Mouse (Mus musculus) stomach, adult 2 months (tissue): Measurements from ENCODE around the gene Topors. TPM values are rescaled to one million over a fixed set of nuclear protein-coding genes. Genes with fewer than 3 reads are reported as not detected.

Experiments used
- polyA plus RNA-seq: library from polyadenylated mRNA; depleted of rRNA; stranded (reverse); fragments of >200 nt; gene quantifications from 2 replicates; pipeline ENCODE4 v1.2.3, GENCODE M21; 2012; rRNA removed

Topors gene
- polyA plus RNA-seq = 1.1 and 1.2 TPM in 2 replicates

GRCm38 (mm10) chr4:40269430-40270032 lies at the start of gene Topors, which contains the start of gene Smim27:
Topors (minus strand) TSS chr4:40269850.
Smim27 (plus strand) TSS chr4:40269579.

GRCm38 (mm10) chr4:40279276-40279900 lies 9.7 kb upstream of the Topors start, which contains the start of gene Ndufb6:
Ndufb6 (minus strand) TSS chr4:40279421.

GRCm38 (mm10) chr4:40239409-40240271 lies 30.0 kb downstream of the Topors start, which contains the start of gene Ddx58:
Ddx58 (minus strand) TSS chr4:40239828.

Other genes starting within 250 kb of the Topors start
- gene Aco1, start 126.8 kb downstream of the Topors start, polyA plus RNA-seq = 11.1 and 11.8 TPM in 2 replicates
- 1.5 and 2.5 TPM in 2 replicates for gene Ddx58, start 30.0 kb downstream of the Topors start, polyA plus RNA-seq
- 9.3 and 9.8 TPM in 2 replicates for gene Smim27, start 271 bp downstream of the Topors start, polyA plus RNA-seq
- gene Ndufb6, start 9.6 kb upstream of the Topors start, polyA plus RNA-seq = 33.0 and 37.4 TPM in 2 replicates
- 0.13 and 0.34 TPM in 2 replicates for gene Tmem215, start 202.3 kb upstream of the Topors start, polyA plus RNA-seq